Mouse (Mus musculus) neutrophil, adult 59 days (primary cell): ENCODE results near the gene 4930507D05Rik. TPM values are rescaled to one million over a fixed set of nuclear protein-coding genes. Genes with fewer than 3 reads are reported as not detected.

Experiments
- total RNA-seq, 2 experiments: library from RNA; stranded (reverse); gene quantifications; 1 replicate in 1 of 2; 2 replicates in 1 of 2; pipeline ENCODE4 v1.2.4; 2023

Gene 4930507D05Rik
- total RNA-seq: under 1 TPM in 1 of 2 experiments, not detected in 1; 0.26 TPM

GRCm38 (mm10) chr10:62449364-62450279 lies at the start of gene 4930507D05Rik, which contains the start of gene Supv3l1:
4930507D05Rik (plus strand) TSS chr10:62449489.
Supv3l1 (minus strand) TSS chr10:62449738.

GRCm38 (mm10) chr10:62422255-62422654 lies 27.0 kb upstream of the 4930507D05Rik start, which contains the start of gene Hkdc1:
Hkdc1 (minus strand) TSS chr10:62422491.

GRCm38 (mm10) chr10:62486618-62487415 lies 37.5 kb downstream of the 4930507D05Rik start, which contains the start of gene Vps26a:
Vps26a (minus strand) TSS chr10:62486805.

Other genes with a start within 250 kb of the 4930507D05Rik start
- 10 to 100 TPM in 1 of 2 experiments, 1 to 10 TPM in 1; 7.3 to 14.1 TPM for gene Tspan15, start 218.2 kb upstream of the 4930507D05Rik start, total RNA-seq
- gene Tacr2, start 197.1 kb upstream of the 4930507D05Rik start, total RNA-seq: not detected
- 10 to 100 TPM; 86.3 to 98.2 TPM for gene Hk1, start 69.6 kb upstream of the 4930507D05Rik start, total RNA-seq
- gene Hkdc1, start 27.0 kb upstream of the 4930507D05Rik start, total RNA-seq: not detected
- 10 to 100 TPM; 10.5 to 13.2 TPM for gene Supv3l1, start 249 bp downstream of the 4930507D05Rik start, total RNA-seq
- gene Vps26a, start 37.3 kb downstream of the 4930507D05Rik start, total RNA-seq: 10 to 100 TPM; 46.3 to 55.1 TPM
- gene Srgn, start 78.0 kb downstream of the 4930507D05Rik start, total RNA-seq: 1,000 to 10,000 TPM; 1,084 to 1,105 TPM
- gene Kif1bp, start 129.0 kb downstream of the 4930507D05Rik start, total RNA-seq: 10 to 100 TPM; 20.7 to 21.6 TPM
- 10 to 100 TPM; 40.7 to 41.9 TPM for gene Ddx21, start 152.8 kb downstream of the 4930507D05Rik start, total RNA-seq
- 10 to 100 TPM; 51.3 to 60.4 TPM for gene Ddx50, start 201.7 kb downstream of the 4930507D05Rik start, total RNA-seq